Mouse (Mus musculus): ENCODE results near the gene Aftph. TPM values are rescaled to one million over a fixed set of nuclear protein-coding genes. Genes with fewer than 3 reads are reported as not detected.
A peak's percentile ranks its signal among the peaks of the same experiment; 100 is the strongest.

Aftph gene
- polyA plus RNA-seq, 1 experiment from 2014 or later = 11.2 TPM

GRCm38 (mm10) chr11:20646986-20647726 is 94.2 kb downstream of the Aftph start:
- Histone ChIP-seq H3K9me3 (replicated peaks; ENCODE audit: control insufficient read depth, low read length) (no peaks in the 10 kb centered on the region), H3K36me3 (ENCODE audit: control insufficient read depth, insufficient read depth) (peaks cover 18% of the 10 kb centered on the region), H3K4me3 (ENCODE audit: low read depth, low read length) (no peak overlapping the region), H3K27ac (ENCODE audit: low read length) (no peak overlapping the region), H3K4me2 (ENCODE audit: low read depth, low read length) (no peak overlapping the region), H3K9ac (ENCODE audit: low read depth, low read length) (no peak overlapping the region), H3K4me1 (ENCODE audit: control insufficient read depth, low read depth, low read length) (no peaks in the 10 kb centered on the region; the same call in 1 of the 2 replicates), H3K27me3 (ENCODE audit: control insufficient read depth, insufficient read depth, low read depth, low read length) (no peaks in the 10 kb centered on the region)
- WGBS (ENCODE audit: insufficient replicate concordance) = 75% methylated on average over 10 of the region's 10 CpGs
- ATAC-seq (ENCODE audit: low read depth) = no peak

DNA sequence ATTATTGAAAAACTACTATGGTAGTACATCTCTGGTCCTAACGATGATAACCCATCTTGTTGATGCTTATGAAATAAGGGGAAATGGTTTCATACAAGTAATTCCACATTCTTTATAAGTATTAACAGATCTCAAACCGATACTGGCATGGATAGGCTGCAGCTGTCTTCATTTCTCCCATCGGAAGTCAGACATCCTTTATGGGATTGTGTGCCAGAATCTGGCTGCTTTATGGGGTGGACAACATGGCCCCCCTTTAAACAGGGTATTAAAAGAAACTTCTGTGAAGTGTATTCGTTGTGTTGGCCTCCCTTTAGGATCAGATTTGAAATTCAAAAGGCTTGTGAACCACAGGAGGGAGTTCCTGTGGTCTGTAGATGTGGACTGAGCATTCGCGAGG is 95.2 kb downstream of the Aftph start:
- peaks cover 18% of the 10 kb centered on the region for H3K36me3 ChIP-seq (ENCODE audit: control insufficient read depth, insufficient read depth)
- H3K27ac ChIP-seq (ENCODE audit: low read length) = no peak overlapping the region
- H3K9me3 ChIP-seq (replicated peaks; ENCODE audit: control insufficient read depth, low read length) = no peaks in the 10 kb centered on the region
- 69% methylated on average over 6 of the region's 6 CpGs for WGBS (ENCODE audit: insufficient replicate concordance)
- no peak overlapping the region for H3K4me2 ChIP-seq (ENCODE audit: low read depth, low read length)
- no peak overlapping the region for H3K9ac ChIP-seq (ENCODE audit: low read depth, low read length)
- ATAC-seq (ENCODE audit: low read depth) = no peak
- no peak overlapping the region for H3K4me3 ChIP-seq (ENCODE audit: low read depth, low read length)
- no peaks in the 10 kb centered on the region; the same call in 1 of the 2 replicates for H3K4me1 ChIP-seq (ENCODE audit: control insufficient read depth, low read depth, low read length)
- H3K27me3 ChIP-seq (ENCODE audit: control insufficient read depth, insufficient read depth, low read depth, low read length) = no peaks in the 10 kb centered on the region

DNA sequence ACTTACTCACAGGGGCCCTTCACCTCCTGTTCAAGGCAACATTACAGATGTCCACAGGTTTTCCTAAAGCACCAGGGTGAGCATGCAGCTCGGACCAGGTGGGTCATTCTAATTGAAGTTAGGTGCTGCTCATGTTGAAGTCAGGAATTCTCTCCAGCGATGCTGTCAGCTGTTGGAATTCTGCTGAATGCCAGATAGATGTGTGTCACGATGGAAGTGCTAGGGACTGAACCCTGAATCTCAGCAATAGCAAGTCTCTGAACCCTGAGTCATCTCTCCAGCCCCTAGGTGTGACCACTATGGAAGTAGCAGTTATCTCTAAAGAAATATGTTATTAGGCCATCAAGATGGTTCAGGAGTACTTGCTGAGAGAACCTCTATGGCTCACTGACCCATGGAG is 95.9 kb downstream of the Aftph start:
- Histone ChIP-seq H3K27ac (ENCODE audit: low read length) (no peak overlapping the region), H3K4me3 (ENCODE audit: low read depth, low read length) (no peak overlapping the region), H3K9me3 (replicated peaks; ENCODE audit: control insufficient read depth, low read length) (no peaks in the 10 kb centered on the region), H3K27me3 (ENCODE audit: control insufficient read depth, insufficient read depth, low read depth, low read length) (no peaks in the 10 kb centered on the region), H3K4me2 (ENCODE audit: low read depth, low read length) (no peak overlapping the region), H3K36me3 (ENCODE audit: control insufficient read depth, insufficient read depth) (peaks cover 18% of the 10 kb centered on the region), H3K4me1 (ENCODE audit: control insufficient read depth, low read depth, low read length) (peaks cover under 1% of the 10 kb centered on the region), H3K9ac (ENCODE audit: low read depth, low read length) (no peak overlapping the region)
- no peak for ATAC-seq (ENCODE audit: low read depth)
- WGBS (ENCODE audit: insufficient replicate concordance) = 69% methylated on average over 3 of the region's 3 CpGs

DNA sequence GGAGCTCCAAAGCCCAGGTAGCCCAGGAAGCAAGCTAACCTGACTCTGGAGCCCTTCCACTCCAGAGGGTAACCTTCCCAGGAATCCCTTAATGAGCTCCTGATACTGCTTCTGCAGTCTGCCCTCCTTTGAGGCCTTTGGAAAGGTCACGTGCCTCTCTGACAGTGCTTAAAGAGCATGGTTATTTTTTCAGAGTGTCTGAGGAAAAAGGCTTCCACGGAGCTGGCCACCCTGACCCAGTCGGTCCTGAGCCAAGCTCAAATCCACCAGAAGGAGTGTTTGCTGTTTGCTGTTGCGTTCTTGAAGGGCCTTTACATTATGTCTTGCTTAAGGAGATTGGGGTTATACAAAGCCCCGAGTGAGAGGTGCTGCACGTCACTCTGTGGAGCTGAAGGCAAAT is 96.5 kb downstream of the Aftph start:
- no peak for ATAC-seq (ENCODE audit: low read depth)
- Histone ChIP-seq H3K27me3 (ENCODE audit: control insufficient read depth, insufficient read depth, low read depth, low read length) (no peaks in the 10 kb centered on the region), H3K9me3 (replicated peaks; ENCODE audit: control insufficient read depth, low read length) (no peaks in the 10 kb centered on the region), H3K4me3 (ENCODE audit: low read depth, low read length) (no peak overlapping the region), H3K4me1 (ENCODE audit: control insufficient read depth, low read depth, low read length) (peaks cover 7% of the 10 kb centered on the region), H3K27ac (ENCODE audit: low read length) (no peak overlapping the region), H3K9ac (ENCODE audit: low read depth, low read length) (no peak overlapping the region), H3K4me2 (ENCODE audit: low read depth, low read length) (no peak overlapping the region), H3K36me3 (ENCODE audit: control insufficient read depth, insufficient read depth) (peaks cover 11% of the 10 kb centered on the region)
- 77% methylated on average over 6 of the region's 6 CpGs for WGBS (ENCODE audit: insufficient replicate concordance)

DNA sequence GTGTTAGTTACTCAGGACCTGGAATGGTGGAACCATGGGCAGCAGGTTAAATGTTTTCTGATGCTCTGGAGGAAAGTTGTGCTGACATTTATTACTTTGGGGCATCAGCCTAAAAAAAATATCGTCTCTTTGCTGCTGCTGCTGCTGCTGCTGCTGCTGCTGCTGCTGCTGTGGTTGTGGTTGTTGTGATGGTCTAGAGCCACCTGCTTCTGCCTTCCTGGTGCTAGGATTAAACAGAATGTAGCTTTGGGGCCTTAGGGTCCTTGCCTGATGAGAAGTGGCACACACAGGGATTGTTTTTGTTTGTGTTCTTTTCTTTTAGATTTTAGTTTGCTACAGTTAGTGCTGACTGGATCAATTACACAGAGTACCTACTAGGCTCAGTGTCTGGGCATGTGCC is 97.2 kb downstream of the Aftph start:
- Histone ChIP-seq H3K4me2 (ENCODE audit: low read depth, low read length) (no peak overlapping the region), H3K27ac (ENCODE audit: low read length) (no peak overlapping the region), H3K9ac (ENCODE audit: low read depth, low read length) (no peak overlapping the region), H3K4me3 (ENCODE audit: low read depth, low read length) (no peak overlapping the region), H3K9me3 (replicated peaks; ENCODE audit: control insufficient read depth, low read length) (no peaks in the 10 kb centered on the region), H3K27me3 (ENCODE audit: control insufficient read depth, insufficient read depth, low read depth, low read length) (no peaks in the 10 kb centered on the region), H3K4me1 (ENCODE audit: control insufficient read depth, low read depth, low read length) (peaks cover 12% of the 10 kb centered on the region), H3K36me3 (ENCODE audit: control insufficient read depth, insufficient read depth) (peaks cover 8% of the 10 kb centered on the region)
- 50% methylated on average over 1 of the region's 1 CpGs for WGBS (ENCODE audit: insufficient replicate concordance)
- no peak for ATAC-seq (ENCODE audit: low read depth)

- 74% methylated on average over 5 of the region's 5 CpGs for WGBS (ENCODE audit: insufficient replicate concordance)
- no peak overlapping the region for H3K4me3 ChIP-seq (ENCODE audit: low read depth, low read length)
- ATAC-seq (ENCODE audit: low read depth) = no peak
- no peak overlapping the region for H3K27ac ChIP-seq (ENCODE audit: low read length)
- H3K36me3 ChIP-seq (ENCODE audit: control insufficient read depth, insufficient read depth) = no peaks in the 10 kb centered on the region
- H3K4me1 ChIP-seq (ENCODE audit: control insufficient read depth, low read depth, low read length) = peaks cover 18% of the 10 kb centered on the region
- no peak overlapping the region for H3K4me2 ChIP-seq (ENCODE audit: low read depth, low read length)
- H3K9me3 ChIP-seq (replicated peaks; ENCODE audit: control insufficient read depth, low read length) = no peaks in the 10 kb centered on the region
- no peaks in the 10 kb centered on the region for H3K27me3 ChIP-seq (ENCODE audit: control insufficient read depth, insufficient read depth, low read depth, low read length)
- H3K9ac ChIP-seq (ENCODE audit: low read depth, low read length) = no peak overlapping the region
These were observed 98.2 kb downstream of the Aftph start for GRCm38 (mm10) chr11:20643161-20643560.

DNA sequence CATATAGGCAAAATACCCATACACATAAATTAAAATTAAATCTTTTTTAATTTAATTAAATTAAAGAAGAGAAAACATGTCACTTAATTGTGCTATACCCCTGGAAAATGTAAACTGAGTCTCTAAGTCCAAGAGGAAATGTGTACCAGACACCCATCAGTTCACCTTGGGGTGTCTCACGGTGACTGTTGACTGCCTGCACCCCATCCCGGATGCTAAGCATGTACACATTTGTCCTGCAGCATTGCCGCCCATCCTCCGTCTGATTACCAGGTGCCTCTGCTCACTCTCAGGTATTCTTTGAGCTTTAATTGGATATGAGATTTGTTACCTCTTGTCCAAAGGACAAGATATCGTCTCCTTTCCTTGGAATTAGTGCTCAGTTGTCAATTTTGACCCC is 99.1 kb downstream of the Aftph start:
- Histone ChIP-seq H3K4me1 (ENCODE audit: control insufficient read depth, low read depth, low read length) (peaks cover 21% of the 10 kb centered on the region), H3K27ac (ENCODE audit: low read length) (no peak overlapping the region), H3K4me2 (ENCODE audit: low read depth, low read length) (no peak overlapping the region), H3K36me3 (ENCODE audit: control insufficient read depth, insufficient read depth) (no peaks in the 10 kb centered on the region), H3K4me3 (ENCODE audit: low read depth, low read length) (no peak overlapping the region), H3K9ac (ENCODE audit: low read depth, low read length) (no peak overlapping the region), H3K9me3 (replicated peaks; ENCODE audit: control insufficient read depth, low read length) (no peaks in the 10 kb centered on the region), H3K27me3 (ENCODE audit: control insufficient read depth, insufficient read depth, low read depth, low read length) (no peaks in the 10 kb centered on the region)
- ATAC-seq (ENCODE audit: low read depth) = no peak
- WGBS (ENCODE audit: insufficient replicate concordance) = 90% methylated on average over 5 of the region's 5 CpGs

DNA sequence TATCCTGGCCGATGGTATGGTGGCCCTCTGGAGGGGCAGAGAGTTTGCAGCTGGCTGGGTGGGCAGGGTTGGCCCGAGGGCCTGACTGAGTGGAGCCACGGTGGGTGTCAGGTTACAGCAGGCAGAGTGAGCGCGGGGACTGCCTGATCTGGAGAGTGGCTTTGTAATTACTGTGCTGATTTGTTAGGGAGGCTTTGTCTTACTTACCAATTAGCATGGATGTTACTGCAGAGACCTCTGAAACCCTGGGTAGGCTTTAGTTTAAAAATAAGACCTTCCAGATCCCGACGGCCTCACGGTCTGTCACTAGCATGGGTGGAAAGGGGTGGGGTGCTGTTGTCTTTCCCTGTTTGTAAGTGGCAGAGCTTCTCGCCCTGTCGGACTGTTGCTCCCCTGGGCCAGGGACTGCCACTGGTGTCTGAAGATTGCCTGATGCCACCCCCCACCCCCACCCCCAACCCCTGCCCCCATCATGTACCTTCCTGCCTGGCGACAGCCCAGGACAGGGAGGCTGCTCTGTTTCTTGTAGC is 101.4 kb downstream of the Aftph start:
- Histone ChIP-seq H3K4me3 (ENCODE audit: low read depth, low read length) (no peak overlapping the region), H3K4me2 (ENCODE audit: low read depth, low read length) (no peak overlapping the region), H3K9ac (ENCODE audit: low read depth, low read length) (no peak overlapping the region), H3K9me3 (replicated peaks; ENCODE audit: control insufficient read depth, low read length) (no peaks in the 10 kb centered on the region), H3K27ac (ENCODE audit: low read length) (peak overlapping the region; percentile 11; the same call in 1 of the 2 replicates), H3K4me1 (ENCODE audit: control insufficient read depth, low read depth, low read length) (peaks cover 42% of the 10 kb centered on the region), H3K36me3 (ENCODE audit: control insufficient read depth, insufficient read depth) (no peaks in the 10 kb centered on the region), H3K27me3 (ENCODE audit: control insufficient read depth, insufficient read depth, low read depth, low read length) (no peaks in the 10 kb centered on the region)
- 47% methylated on average over 11 of the region's 11 CpGs for WGBS (ENCODE audit: insufficient replicate concordance)
- no peak for ATAC-seq (ENCODE audit: low read depth)

GRCm38 (mm10) chr11:20638841-20639240 is 102.5 kb downstream of the Aftph start:
- H3K9ac ChIP-seq (ENCODE audit: low read depth, low read length) = no peak overlapping the region
- WGBS (ENCODE audit: insufficient replicate concordance) = 16% methylated on average over 3 of the region's 3 CpGs
- no peak overlapping the region for H3K4me3 ChIP-seq (ENCODE audit: low read depth, low read length)
- H3K27me3 ChIP-seq (ENCODE audit: control insufficient read depth, insufficient read depth, low read depth, low read length) = no peaks in the 10 kb centered on the region
- no peak overlapping the region for H3K27ac ChIP-seq (ENCODE audit: low read length)
- peaks cover 52% of the 10 kb centered on the region for H3K4me1 ChIP-seq (ENCODE audit: control insufficient read depth, low read depth, low read length)
- no peaks in the 10 kb centered on the region for H3K36me3 ChIP-seq (ENCODE audit: control insufficient read depth, insufficient read depth)
- no peak for ATAC-seq (ENCODE audit: low read depth)
- H3K9me3 ChIP-seq (replicated peaks; ENCODE audit: control insufficient read depth, low read length) = no peaks in the 10 kb centered on the region
- no peak overlapping the region for H3K4me2 ChIP-seq (ENCODE audit: low read depth, low read length)
